Mouse (Mus musculus) neural tube, embryonic 15.5 days (tissue): Measurements from ENCODE around the gene Col27a1. TPM values are rescaled to one million over a fixed set of nuclear protein-coding genes. Genes with fewer than 3 reads are reported as not detected.

Source experiments
- ATAC-seq: fragments of 200-750 bp; cut with Nextera tagmentation; 2 replicates; pipeline ENCODE4 v1.8.0; 2017; ENCODE audit warnings: mild to moderate bottlenecking, moderate TSS enrichment, moderate library complexity; ENCODE audit not compliant: low FRiP score
- H3K27ac ChIP-seq: fragments of 300-500 bp; sonication (generic); replicated peaks from 2 replicates; pipeline ENCODE4 v1.5.1; 2015; ENCODE audit warnings: mild to moderate bottlenecking, inconsistent platforms
- H3K27me3 ChIP-seq: fragments of 300-500 bp; sonication (generic); replicated peaks from 2 replicates; pipeline ENCODE4 v1.6.1; 2015; ENCODE audit warnings: inconsistent platforms
- H3K36me3 ChIP-seq: fragments of 300-500 bp; sonication (generic); 2 replicates; pipeline ENCODE4 v1.6.1; 2015; ENCODE audit warnings: inconsistent platforms
- H3K4me1 ChIP-seq: fragments of 300-500 bp; sonication (generic); 2 replicates; pipeline ENCODE4 v1.6.1; 2015; ENCODE audit warnings: inconsistent platforms
- H3K4me2 ChIP-seq: fragments of 300-500 bp; sonication (generic); 2 replicates; pipeline ENCODE4 v1.6.1; 2015; ENCODE audit warnings: inconsistent platforms, mild to moderate bottlenecking, moderate library complexity
- H3K4me3 ChIP-seq: fragments of 300-500 bp; sonication (generic); replicated peaks from 2 replicates; pipeline ENCODE4 v1.5.1; 2015; ENCODE audit warnings: mild to moderate bottlenecking, inconsistent platforms
- H3K9ac ChIP-seq: fragments of 300-500 bp; sonication (generic); replicated peaks from 2 replicates; pipeline ENCODE4 v1.6.1; 2015; ENCODE audit warnings: mild to moderate bottlenecking, inconsistent platforms
- H3K9me3 ChIP-seq: fragments of 300-500 bp; sonication (generic); replicated peaks from 2 replicates; pipeline ENCODE4 v1.6.1; 2016; ENCODE audit warnings: inconsistent platforms
- WGBS: fragments of 180-500 bp; shearing (Covaris S2); methylation state at CpG from one replicate; pipeline ENCODE4 v1.1.7; 2015; ENCODE audit warnings: mixed read lengths; 5-methylcytosine and 5-hydroxymethylcytosine counted together
- polyA plus RNA-seq: library from polyadenylated mRNA; unstranded; fragments of >200 nt; fragmentation: Nextera tagmentation; extraction: Ambion mirVana; gene quantifications from 2 replicates; pipeline ENCODE4 v1.2.1, GENCODE M21; 2015

Gene Col27a1
- polyA plus RNA-seq, 1 experiment from 2014 or later: 2.8 TPM

DNA sequence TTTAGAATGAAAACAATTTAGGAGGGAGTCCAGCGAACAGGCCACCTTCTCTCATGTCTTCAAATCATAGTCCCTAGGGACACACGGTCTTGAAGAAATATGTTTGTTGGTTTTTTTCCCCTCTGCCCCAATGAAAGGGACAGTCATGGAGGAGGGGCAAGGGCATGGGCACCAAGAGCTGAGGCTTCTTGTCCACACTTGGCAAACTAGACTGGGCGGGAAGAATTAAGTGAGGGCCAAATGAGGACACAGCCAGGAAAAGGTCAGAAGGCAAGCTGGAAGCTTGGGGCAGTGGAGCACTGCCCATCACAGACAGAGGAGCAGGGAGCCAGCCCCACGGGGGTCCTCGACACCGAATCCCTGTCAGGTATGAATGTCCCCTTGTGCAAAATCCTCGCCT is 9.9 kb upstream of the Col27a1 start:
- H3K9ac ChIP-seq: no peak overlapping the region
- H3K27me3 ChIP-seq: no peaks in the 10 kb centered on the region
- no peak for ATAC-seq
- no peak overlapping the region for H3K4me2 ChIP-seq
- H3K36me3 ChIP-seq: no peaks in the 10 kb centered on the region
- WGBS: 91% methylated on average over 7 of the region's 7 CpGs
- no peak overlapping the region for H3K27ac ChIP-seq
- no peaks in the 10 kb centered on the region for H3K9me3 ChIP-seq
- no peak overlapping the region for H3K4me3 ChIP-seq
- H3K4me1 ChIP-seq: 0 out of 2 replicates have a peak, but pooled peaks cover 3% of the 10 kb centered on the region

DNA sequence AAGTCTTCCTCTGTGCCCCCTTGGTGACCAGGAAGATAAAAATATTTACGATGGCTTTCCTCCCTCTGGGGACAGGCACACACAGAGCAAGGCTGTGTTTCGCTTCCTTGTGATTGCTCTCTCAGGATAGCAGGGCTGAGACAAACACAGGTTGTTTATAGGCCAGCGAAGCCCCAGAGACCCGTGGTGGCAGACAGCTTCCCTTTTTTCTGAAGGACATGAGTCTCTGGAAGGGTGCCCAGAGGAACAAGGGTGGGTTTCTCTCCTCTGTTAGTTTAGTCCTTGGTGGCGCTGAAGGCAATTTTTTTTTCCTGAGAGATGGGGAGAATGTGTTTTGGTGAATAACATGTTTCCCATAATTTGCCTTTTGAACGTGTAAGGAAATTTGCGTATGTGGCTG is 8.2 kb upstream of the Col27a1 start:
- Histone ChIP-seq H3K9ac (no peak overlapping the region), H3K27me3 (no peaks in the 10 kb centered on the region; the same call in 1 of the 2 replicates), H3K4me3 (no peak overlapping the region), H3K4me1 (0 out of 2 replicates have a peak, but pooled peaks cover 3% of the 10 kb centered on the region), H3K36me3 (no peaks in the 10 kb centered on the region), H3K4me2 (no peak overlapping the region), H3K9me3 (no peaks in the 10 kb centered on the region), H3K27ac (no peak overlapping the region)
- peak; percentile 50; the same call in 1 of the 2 replicates for ATAC-seq
- WGBS: 54% methylated on average over 7 of the region's 7 CpGs

DNA sequence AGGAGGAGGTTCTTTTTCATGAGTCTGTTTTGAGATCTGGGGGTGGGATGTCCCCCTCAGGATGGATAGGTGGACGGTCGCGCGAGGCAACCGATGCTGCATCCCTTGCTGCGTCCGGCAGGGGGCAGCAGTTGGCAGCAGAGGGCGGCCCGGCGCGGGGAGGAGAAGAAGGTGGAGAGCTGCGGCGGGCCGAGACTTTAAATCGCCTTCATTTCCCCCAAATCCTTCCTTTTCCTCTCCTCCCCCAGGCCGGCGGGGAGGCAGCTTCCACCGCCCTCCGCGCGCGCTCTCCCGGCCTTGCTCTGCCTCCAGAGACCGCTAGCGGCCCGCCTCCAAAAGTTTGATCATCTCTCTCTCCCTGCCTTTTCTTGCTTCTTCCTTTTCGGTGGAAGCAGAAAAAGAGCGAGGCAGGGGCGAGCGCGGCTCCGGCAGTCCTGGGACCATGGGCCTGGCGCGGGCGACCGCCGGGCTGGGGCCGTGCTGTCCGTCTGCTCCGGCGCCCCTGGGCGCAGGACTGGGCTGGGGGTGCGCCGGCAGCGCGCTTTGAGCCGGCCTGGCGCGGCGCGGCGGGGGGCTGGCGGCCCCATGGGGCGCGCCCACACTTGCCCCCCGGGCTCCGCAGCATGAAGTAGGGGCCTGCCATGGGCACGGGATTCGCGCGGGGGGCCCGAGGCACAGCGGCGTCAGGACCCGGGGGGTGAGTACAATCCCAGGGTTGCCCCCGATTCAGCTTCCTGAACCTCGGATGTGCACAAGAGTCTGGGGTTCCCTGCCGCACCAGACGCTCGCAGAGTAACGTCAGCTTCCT is 1.6 kb downstream of the Col27a1 start:
- H3K9ac ChIP-seq: peak overlapping the region; percentile 69
- peak overlapping the region; percentile 37 for H3K27ac ChIP-seq
- H3K36me3 ChIP-seq: no peaks in the 10 kb centered on the region
- WGBS: under 1% methylated on average over 67 of the region's 71 CpGs
- no peaks in the 10 kb centered on the region for H3K9me3 ChIP-seq
- H3K27me3 ChIP-seq: peaks cover 48% of the 10 kb centered on the region
- H3K4me3 ChIP-seq: peak overlapping the region; percentile 62
- peak overlapping the region; percentile 100 for H3K4me2 ChIP-seq
- H3K4me1 ChIP-seq: peaks cover 37% of the 10 kb centered on the region
- peak; percentile 72 for ATAC-seq

DNA sequence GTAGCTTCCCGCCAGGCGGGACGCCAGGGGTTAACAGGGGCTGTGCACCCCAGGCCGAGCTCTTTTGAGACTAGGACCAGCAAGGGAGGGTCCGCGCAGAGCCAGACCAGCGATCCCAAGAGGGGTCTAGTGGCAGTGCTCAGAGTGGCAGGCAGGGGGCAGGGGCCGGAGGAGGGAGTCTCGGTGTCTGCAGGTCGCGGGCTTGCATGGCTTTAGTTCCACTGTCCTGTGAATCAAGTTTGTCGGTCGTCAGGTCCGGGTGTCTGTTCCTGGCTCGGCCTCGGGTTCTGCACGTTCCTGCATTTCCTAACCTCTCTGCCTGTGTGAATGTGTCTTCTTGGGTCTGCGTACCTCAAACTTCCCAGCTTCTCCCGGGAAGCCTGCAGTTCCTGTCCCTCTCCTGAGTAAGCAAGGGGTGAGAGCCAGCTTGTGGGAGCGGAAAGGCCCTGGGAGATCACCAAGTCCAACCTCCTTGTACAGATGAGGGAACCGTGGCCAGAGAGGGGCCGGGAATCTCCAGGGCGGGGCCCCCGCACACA is 2.3 kb downstream of the Col27a1 start:
- peak; percentile 56 for ATAC-seq
- Histone ChIP-seq H3K4me2 (peak overlapping the region; percentile 100), H3K27me3 (peaks cover 48% of the 10 kb centered on the region), H3K4me1 (peaks cover 37% of the 10 kb centered on the region), H3K27ac (peak overlapping the region; percentile 37; the same call in 1 of the 2 replicates), H3K9ac (peak overlapping the region; percentile 69), H3K36me3 (no peaks in the 10 kb centered on the region), H3K4me3 (peak overlapping the region; percentile 62), H3K9me3 (no peaks in the 10 kb centered on the region)
- WGBS: 3% methylated on average over 24 of the region's 24 CpGs

DNA sequence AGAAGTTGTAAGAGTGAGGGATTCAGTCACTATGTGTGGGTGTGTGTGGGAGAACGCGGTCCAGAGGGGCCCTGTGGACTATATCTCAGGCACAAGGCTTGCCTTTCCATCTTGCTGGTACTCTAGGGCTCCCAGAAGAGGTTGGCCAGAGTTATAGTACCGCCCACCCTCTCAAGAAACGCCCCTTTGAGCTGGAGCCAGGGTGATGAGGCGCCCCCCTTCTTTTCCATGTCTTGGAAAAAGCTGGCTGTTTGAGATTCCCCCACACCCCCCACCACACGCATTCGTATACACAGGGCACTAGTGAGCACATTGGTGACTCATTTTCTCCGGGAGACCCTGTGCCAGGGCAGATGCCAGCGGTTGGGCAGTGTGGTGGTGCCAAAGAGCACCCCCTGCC is 2.8 kb downstream of the Col27a1 start:
- 30% methylated on average over 9 of the region's 9 CpGs for WGBS
- Histone ChIP-seq H3K27ac (peak overlapping the region; percentile 37; the same call in 1 of the 2 replicates), H3K36me3 (no peaks in the 10 kb centered on the region), H3K4me3 (peak overlapping the region; percentile 62), H3K9me3 (no peaks in the 10 kb centered on the region), H3K4me1 (peaks cover 37% of the 10 kb centered on the region), H3K9ac (peak overlapping the region; percentile 69; the same call in 1 of the 2 replicates), H3K4me2 (peak overlapping the region; percentile 100), H3K27me3 (peaks cover 46% of the 10 kb centered on the region)
- ATAC-seq: peak; percentile 13; the same call in 1 of the 2 replicates

DNA sequence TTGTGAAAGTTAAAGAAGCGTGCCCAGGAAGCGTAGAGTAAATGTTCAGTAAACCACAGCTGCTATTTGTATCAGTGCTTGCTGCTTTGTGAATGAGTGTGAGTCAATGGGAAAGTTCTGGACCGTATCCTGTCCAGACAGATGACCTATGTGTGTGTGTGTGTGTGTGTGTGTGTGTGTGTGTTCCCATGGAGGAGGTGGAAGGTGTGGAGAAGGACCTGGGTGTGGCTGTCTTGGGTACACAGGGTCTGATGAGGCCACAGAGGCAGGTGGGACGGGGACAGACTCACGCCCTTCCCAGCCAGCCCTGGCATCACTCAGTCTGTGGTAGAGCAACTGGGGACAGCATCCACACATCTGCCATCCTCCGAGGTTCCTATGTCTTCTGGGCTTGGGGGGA is 3.7 kb downstream of the Col27a1 start:
- no peaks in the 10 kb centered on the region for H3K36me3 ChIP-seq
- H3K27ac ChIP-seq: no peak overlapping the region
- ATAC-seq: no peak
- H3K4me1 ChIP-seq: peaks cover 37% of the 10 kb centered on the region
- 84% methylated on average over 6 of the region's 6 CpGs for WGBS
- no peak overlapping the region for H3K9ac ChIP-seq
- H3K27me3 ChIP-seq: peaks cover 37% of the 10 kb centered on the region
- H3K4me2 ChIP-seq: no peak overlapping the region
- H3K4me3 ChIP-seq: no peak overlapping the region
- H3K9me3 ChIP-seq: no peaks in the 10 kb centered on the region

DNA sequence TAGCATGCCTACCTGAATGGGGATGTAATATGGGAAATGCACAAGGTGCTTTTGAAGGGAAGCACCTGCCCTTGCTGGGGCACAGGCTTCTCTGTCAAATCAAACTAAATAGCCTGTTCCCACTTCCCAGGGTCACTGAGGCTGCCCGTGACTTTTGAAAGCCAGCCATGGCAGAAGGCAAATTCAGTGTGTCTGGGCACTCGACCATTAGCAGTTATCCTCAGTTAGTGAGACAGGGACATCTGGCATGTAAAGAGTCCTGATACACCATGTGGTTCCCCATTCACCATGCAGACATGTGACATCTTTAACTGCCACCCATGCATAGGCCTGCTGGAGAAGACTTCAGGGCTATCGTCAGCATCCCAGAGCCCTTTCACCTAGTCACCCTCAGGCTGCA is 5.3 kb downstream of the Col27a1 start:
- Histone ChIP-seq H3K27me3 (peaks cover 23% of the 10 kb centered on the region), H3K4me3 (no peak overlapping the region), H3K4me2 (no peak overlapping the region), H3K9ac (no peak overlapping the region), H3K4me1 (peaks cover 31% of the 10 kb centered on the region), H3K9me3 (no peaks in the 10 kb centered on the region), H3K36me3 (no peaks in the 10 kb centered on the region), H3K27ac (no peak overlapping the region)
- no peak for ATAC-seq
- 64% methylated on average over 3 of the region's 3 CpGs for WGBS

DNA sequence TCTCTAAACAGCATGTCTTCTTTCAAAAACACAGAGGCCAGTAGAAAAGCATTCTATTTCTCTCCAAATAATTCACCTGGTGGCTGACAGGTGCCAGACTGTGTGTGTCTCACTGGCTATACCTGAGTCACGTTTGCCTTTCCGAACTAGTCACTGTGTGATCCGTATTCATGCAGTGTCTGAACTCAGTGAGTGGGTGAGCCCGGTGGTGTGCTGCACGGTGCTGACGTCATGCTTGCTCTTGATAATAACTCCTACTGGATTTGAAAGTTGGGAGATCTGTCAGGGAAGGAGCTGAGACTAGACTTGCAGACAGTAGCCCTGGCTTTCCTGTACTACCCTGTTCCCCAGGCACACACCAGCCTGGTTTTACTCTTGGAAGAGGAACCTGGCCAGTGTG is 5.8 kb downstream of the Col27a1 start:
- no peaks in the 10 kb centered on the region for H3K9me3 ChIP-seq
- H3K4me2 ChIP-seq: no peak overlapping the region
- ATAC-seq: no peak
- no peak overlapping the region for H3K9ac ChIP-seq
- no peak overlapping the region for H3K4me3 ChIP-seq
- no peak overlapping the region for H3K27ac ChIP-seq
- 87% methylated on average over 6 of the region's 6 CpGs for WGBS
- peaks cover 26% of the 10 kb centered on the region for H3K4me1 ChIP-seq
- H3K27me3 ChIP-seq: peaks cover 17% of the 10 kb centered on the region
- no peaks in the 10 kb centered on the region for H3K36me3 ChIP-seq

DNA sequence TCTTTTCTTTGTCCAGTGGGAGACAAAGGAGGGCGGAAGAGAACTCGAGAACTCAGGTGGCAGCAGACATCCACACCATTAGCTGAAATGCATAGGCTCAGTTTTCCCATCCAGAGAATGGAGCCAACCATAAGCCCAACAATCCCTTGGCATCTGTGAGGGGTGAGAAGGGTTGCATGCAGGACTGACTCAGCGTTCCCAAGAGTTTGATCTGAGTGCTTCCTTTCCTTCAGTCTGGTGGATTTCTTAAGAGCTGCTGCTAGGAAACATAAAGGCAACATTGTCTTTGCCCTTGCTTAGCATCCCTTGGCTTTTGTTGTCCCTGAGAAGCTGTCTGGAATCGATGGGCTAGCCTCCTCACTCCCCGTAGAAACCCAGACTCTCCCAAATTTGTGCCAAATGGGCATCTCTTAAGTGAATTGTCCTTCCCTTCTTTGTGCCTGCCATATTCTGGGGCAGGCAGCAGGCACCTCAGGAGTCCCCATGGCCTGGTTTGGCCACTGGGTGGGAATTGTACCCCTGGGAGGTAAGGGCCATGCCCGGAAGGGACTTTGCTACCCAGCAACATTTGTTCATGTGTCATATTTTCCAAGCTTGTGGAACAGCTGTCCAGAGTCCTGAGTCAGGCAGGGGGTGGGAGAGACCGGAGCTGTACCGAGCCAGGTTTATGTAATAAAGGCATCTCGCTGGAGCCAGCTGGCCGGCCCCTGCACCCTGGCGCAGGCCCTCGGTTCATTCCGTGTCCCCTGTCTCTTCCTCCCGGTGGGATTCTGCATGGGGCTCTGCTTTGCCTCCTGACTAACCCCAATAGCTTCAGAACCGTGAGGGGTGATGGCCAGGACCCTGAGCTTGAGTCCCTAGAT is 7.5 kb downstream of the Col27a1 start:
- H3K9ac ChIP-seq: no peak overlapping the region
- peaks cover 24% of the 10 kb centered on the region for H3K4me1 ChIP-seq
- no peak overlapping the region for H3K4me2 ChIP-seq
- no peak for ATAC-seq
- H3K9me3 ChIP-seq: no peaks in the 10 kb centered on the region
- peaks cover 12% of the 10 kb centered on the region for H3K27me3 ChIP-seq
- H3K4me3 ChIP-seq: no peak overlapping the region
- no peak overlapping the region for H3K27ac ChIP-seq
- H3K36me3 ChIP-seq: no peaks in the 10 kb centered on the region
- WGBS: 79% methylated on average over 15 of the region's 15 CpGs

DNA sequence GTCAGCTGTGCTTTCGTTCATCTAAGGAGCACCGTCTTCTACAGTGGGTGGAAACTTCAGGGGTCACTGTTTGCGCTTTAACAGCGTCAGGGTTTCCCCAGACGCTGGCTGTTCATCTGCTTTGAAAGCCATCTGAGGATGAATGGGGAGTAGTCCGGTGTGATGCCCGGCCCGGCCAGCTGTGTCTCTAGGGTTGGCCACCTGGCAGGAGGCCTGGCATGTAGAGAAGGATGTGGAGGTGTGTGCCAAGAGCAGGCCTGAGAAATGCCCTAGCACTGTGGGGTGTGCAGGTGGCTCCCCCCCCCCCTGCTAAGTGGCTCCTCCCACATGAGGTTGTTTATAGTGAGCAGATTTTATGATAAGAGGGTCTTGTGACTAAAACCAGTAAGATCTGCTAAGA is 8.4 kb downstream of the Col27a1 start:
- no peaks in the 10 kb centered on the region for H3K9me3 ChIP-seq
- peaks cover 24% of the 10 kb centered on the region for H3K4me1 ChIP-seq
- no peak overlapping the region for H3K9ac ChIP-seq
- H3K27ac ChIP-seq: no peak overlapping the region
- H3K4me3 ChIP-seq: no peak overlapping the region
- 58% methylated on average over 8 of the region's 8 CpGs for WGBS
- H3K27me3 ChIP-seq: peaks cover 3% of the 10 kb centered on the region
- no peak for ATAC-seq
- H3K36me3 ChIP-seq: no peaks in the 10 kb centered on the region
- H3K4me2 ChIP-seq: no peak overlapping the region

DNA sequence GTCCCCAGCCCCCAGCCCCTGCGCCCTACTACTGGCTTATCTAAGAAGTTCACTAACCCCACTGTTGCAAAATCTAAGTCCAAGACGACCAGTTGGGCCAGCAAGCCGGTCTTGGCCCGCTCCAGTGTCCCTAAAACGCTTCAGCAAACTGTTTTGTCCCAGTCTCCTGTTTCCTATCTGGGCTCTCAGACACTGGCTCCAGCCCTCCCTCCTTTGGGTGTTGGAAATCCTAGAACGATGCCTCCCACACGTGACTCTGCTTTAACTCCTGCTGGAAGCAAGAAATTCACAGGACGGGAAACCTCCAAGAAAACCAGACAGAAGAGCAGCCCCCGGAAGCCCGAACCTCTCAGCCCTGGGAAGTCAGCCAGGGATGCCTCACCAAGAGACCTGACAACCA is 11.6 kb downstream of the Col27a1 start:
- Histone ChIP-seq H3K27me3 (no peaks in the 10 kb centered on the region), H3K4me1 (peaks cover 47% of the 10 kb centered on the region), H3K4me3 (no peak overlapping the region), H3K9ac (no peak overlapping the region), H3K9me3 (no peaks in the 10 kb centered on the region), H3K27ac (no peak overlapping the region; the same call in 1 of the 2 replicates), H3K36me3 (no peaks in the 10 kb centered on the region), H3K4me2 (no peak overlapping the region)
- 84% methylated on average over 10 of the region's 10 CpGs for WGBS
- ATAC-seq: no peak
